Mouse (Mus musculus) effector memory CD4-positive, alpha-beta T cell, adult 7 months (primary cell): ENCODE data around the gene Gm14327. TPM values are rescaled to one million over a fixed set of nuclear protein-coding genes. Genes with fewer than 3 reads are reported as not detected.

Experiments used
- polyA plus RNA-seq: library from polyadenylated mRNA; unstranded; fragments of 100-300 nt; shearing (Covaris generic); gene quantifications from one replicate; pipeline ENCODE4 v1.2.1, GENCODE M21; 2017

Gm14327 gene
- 3.5 TPM for polyA plus RNA-seq

DNA sequence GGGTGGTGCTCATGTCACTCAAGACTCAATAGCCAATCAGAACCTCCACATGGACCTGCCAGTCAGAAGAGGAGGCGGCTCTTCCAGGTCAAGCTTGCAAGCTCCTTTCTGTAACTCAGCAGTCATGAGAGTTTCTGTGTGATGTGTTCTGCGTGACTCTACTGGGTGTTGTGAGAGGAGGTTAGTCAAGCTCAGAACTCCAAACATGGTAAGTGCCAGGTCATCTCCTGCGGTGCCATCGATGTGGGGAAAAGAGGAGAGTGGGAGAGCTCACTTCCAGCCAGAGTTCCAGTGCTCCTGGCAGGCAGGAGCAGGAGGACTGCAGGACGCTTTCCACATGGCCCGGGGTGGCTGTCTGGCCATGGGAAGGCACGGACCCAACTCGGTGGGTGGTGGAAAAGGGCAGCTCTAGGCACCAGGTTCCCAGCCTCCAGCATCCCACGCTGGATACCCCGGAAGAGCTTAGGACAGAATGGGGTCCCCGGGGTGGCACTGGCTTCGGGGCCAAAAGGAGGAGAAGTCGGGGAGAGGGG lies at the start of gene Gm14327:
Gene Gm14327, plus strand, starts transcription at position 51 of the 533 bp plus-strand sequence.

DNA sequence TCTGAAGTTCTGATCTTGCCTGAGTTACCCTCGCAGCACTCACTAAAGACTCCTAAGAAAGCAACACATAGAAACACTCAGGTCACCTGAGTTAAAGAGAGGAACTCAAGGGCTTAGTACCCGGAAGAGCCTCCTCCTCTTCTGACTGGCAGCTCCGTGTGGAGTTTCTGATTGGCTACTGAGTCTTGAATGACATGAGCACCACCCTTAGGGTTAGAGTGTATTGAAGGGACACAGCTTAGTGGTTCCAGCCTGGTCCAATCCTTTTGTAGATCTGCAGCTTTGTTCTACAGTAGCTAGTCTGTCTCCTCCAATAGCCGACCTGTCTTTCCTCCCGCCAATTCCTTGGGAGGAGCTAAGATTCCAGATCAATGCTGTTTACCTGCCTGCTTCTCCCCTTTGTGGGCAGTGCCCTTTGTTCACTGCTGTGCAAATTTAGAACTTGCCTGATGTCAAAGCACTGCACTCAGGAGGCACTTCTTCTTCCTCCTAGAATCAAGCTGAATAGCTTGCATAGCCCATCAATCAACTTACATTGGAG lies 28.7 kb downstream of the Gm14327 start, which contains the start of gene Zfp972:
Gene Zfp972, minus strand, starts transcription at position 51 of the 541 bp plus-strand sequence.

Other genes starting within 250 kb of the Gm14327 start
- 0.55 TPM for gene Gm14322, start 137.8 kb upstream of the Gm14327 start, polyA plus RNA-seq
- gene Gm14325, start 56.8 kb upstream of the Gm14327 start, polyA plus RNA-seq = 9.1 TPM
- not detected for gene Zfp972, start 28.5 kb downstream of the Gm14327 start, polyA plus RNA-seq
- 7.3 TPM for gene Gm14326, start 60.2 kb downstream of the Gm14327 start, polyA plus RNA-seq
- 7.4 TPM for gene Zfp971, start 126.2 kb downstream of the Gm14327 start, polyA plus RNA-seq
- 5.5 TPM for gene Zfp931, start 181.4 kb downstream of the Gm14327 start, polyA plus RNA-seq
- 0.18 TPM for gene Phactr3, start 221.9 kb downstream of the Gm14327 start, polyA plus RNA-seq